Mouse (Mus musculus): ENCODE measurements around the gene Ankrd17. TPM values are rescaled to one million over a fixed set of nuclear protein-coding genes. Genes with fewer than 3 reads are reported as not detected.

The Ankrd17 gene
- total and polyA plus RNA-seq, 3 experiments = 34.6 to 67.3 (median 35.0) TPM

GRCm38 (mm10) chr5:90235217-90235616 lies 131.2 kb downstream of the Ankrd17 start:
- H3K79me2 ChIP-seq (ENCODE audit: control insufficient read depth, insufficient read depth, low read length, poor library complexity) = peaks cover under 1% of the 10 kb centered on the region; the same call in 1 of the 2 replicates
- no peak overlapping the region for H3K4me3 ChIP-seq (ENCODE audit: control insufficient read depth in 1 of 2, insufficient read depth in 1 of 2, low read depth in 2 of 2, low read length in 2 of 2)
- no peak for TF ChIP-seq ZMIZ1 (IDR thresholded peaks at IDR 0.05; ENCODE audit: low read depth, low read length)
- no peak for TF ChIP-seq ZKSCAN1 (IDR thresholded peaks at IDR 0.05; ENCODE audit: low read depth, low read length)
- no peak for TF ChIP-seq POLR2A (IDR thresholded peaks at IDR 0.05; ENCODE audit: control insufficient read depth in 1 of 2, insufficient read depth in 1 of 2, low read depth in 1 of 2, low read length in 2 of 2, poor library complexity in 1 of 2)
- TF ChIP-seq MEF2A (IDR thresholded peaks at IDR 0.05; ENCODE audit: extremely low read depth, insufficient replicate concordance, low read depth, low read length, poor library complexity, severe bottlenecking) = no peak
- TF ChIP-seq GABPA (IDR thresholded peaks at IDR 0.05; ENCODE audit: low read depth, low read length) = no peak
- no peak for TF ChIP-seq GATA1 (IDR thresholded peaks at IDR 0.05; ENCODE audit: low read depth, low read length)
- no peak for TF ChIP-seq TAL1 (IDR thresholded peaks at IDR 0.05; ENCODE audit: low read length)
- TF ChIP-seq NELFE (IDR thresholded peaks at IDR 0.05; ENCODE audit: low read depth, low read length) = no peak
- TF ChIP-seq USF1 (IDR thresholded peaks at IDR 0.05; ENCODE audit: low read depth, low read length) = no peak
- no peak for TF ChIP-seq POLR2AphosphoS2 (IDR thresholded peaks at IDR 0.05; ENCODE audit: low read length)
- no peak for TF ChIP-seq CTCF (IDR thresholded peaks at IDR 0.05 in 2 of 3, conservative IDR thresholded peaks at IDR 0.05 in 1 of 3; ENCODE audit: control insufficient read depth in 1 of 3, insufficient read depth in 1 of 3, low read depth in 2 of 3, low read length in 3 of 3, poor library complexity in 1 of 3, severe bottlenecking in 1 of 3)
- no peak for TF ChIP-seq MYC (IDR thresholded peaks at IDR 0.05; ENCODE audit: low read depth, low read length)
- TF ChIP-seq EP300 (IDR thresholded peaks at IDR 0.05; ENCODE audit: low read depth in 1 of 2, low read length in 2 of 2) = no peak
- TF ChIP-seq SIN3A (IDR thresholded peaks at IDR 0.05; ENCODE audit: low read length) = no peak
- no peak for TF ChIP-seq ZC3H11A (IDR thresholded peaks at IDR 0.05; ENCODE audit: low read depth, low read length)
- TF ChIP-seq MXI1 (IDR thresholded peaks at IDR 0.05; ENCODE audit: low read depth, low read length) = no peak
- TF ChIP-seq ELF1 (IDR thresholded peaks at IDR 0.05; ENCODE audit: low read depth, low read length) = no peak
- TF ChIP-seq TBP (IDR thresholded peaks at IDR 0.05; ENCODE audit: low read depth, low read length) = no peak
- H3K9ac ChIP-seq (ENCODE audit: control insufficient read depth, low read depth, low read length, poor library complexity, severe bottlenecking) = no peak overlapping the region
- H3K27me3 ChIP-seq (ENCODE audit: control insufficient read depth in 1 of 2, insufficient read depth in 2 of 2, low read length in 2 of 2) = no peaks in the 10 kb centered on the region
- no peak overlapping the region for H3K27ac ChIP-seq (ENCODE audit: control insufficient read depth, low read depth, low read length)
- no peaks in the 10 kb centered on the region for H3K4me1 ChIP-seq (ENCODE audit: control insufficient read depth in 1 of 2, insufficient read depth in 2 of 2, low read length in 2 of 2)
- DNase-seq (ENCODE audit: low read depth, low spot score) = no peak
- H3K36me3 ChIP-seq (ENCODE audit: control insufficient read depth in 1 of 2, insufficient read depth in 2 of 2, low read length in 2 of 2) = peaks cover 0 to 45% of the 10 kb centered on the region in 2 experiments; a peak in 2 of 4 replicates
- H3K9me3 ChIP-seq (replicated peaks; ENCODE audit: insufficient read depth, low read length) = no peaks in the 10 kb centered on the region

- DNase-seq (ENCODE audit: low read depth, low spot score) = no peak
- Histone ChIP-seq H3K9me3 (replicated peaks; ENCODE audit: insufficient read depth, low read length) (no peaks in the 10 kb centered on the region), H3K79me2 (ENCODE audit: control insufficient read depth, insufficient read depth, low read length, poor library complexity) (no peaks in the 10 kb centered on the region), H3K4me3 (ENCODE audit: control insufficient read depth in 1 of 2, insufficient read depth in 1 of 2, low read depth in 2 of 2, low read length in 2 of 2) (no peak overlapping the region), H3K27ac (ENCODE audit: control insufficient read depth, low read depth, low read length) (no peak overlapping the region), H3K9ac (ENCODE audit: control insufficient read depth, low read depth, low read length, poor library complexity, severe bottlenecking) (no peak overlapping the region), H3K4me1 (ENCODE audit: control insufficient read depth in 1 of 2, insufficient read depth in 2 of 2, low read length in 2 of 2) (no peaks in the 10 kb centered on the region), H3K27me3 (ENCODE audit: control insufficient read depth in 1 of 2, insufficient read depth in 2 of 2, low read length in 2 of 2) (no peaks in the 10 kb centered on the region), H3K36me3 (ENCODE audit: control insufficient read depth in 1 of 2, insufficient read depth in 2 of 2, low read length in 2 of 2) (peaks cover 0 to 37% of the 10 kb centered on the region in 2 experiments; a peak in 2 of 4 replicates)
- TF ChIP-seq POLR2AphosphoS5 (IDR thresholded peaks at IDR 0.05; ENCODE audit: borderline replicate concordance, low read depth, low read length) = no peak
- no peak for TF ChIP-seq MAX (IDR thresholded peaks at IDR 0.05; ENCODE audit: low read length)
- no peak for TF ChIP-seq CTCF (IDR thresholded peaks at IDR 0.05 in 2 of 3, conservative IDR thresholded peaks at IDR 0.05 in 1 of 3; ENCODE audit: control insufficient read depth in 1 of 3, insufficient read depth in 1 of 3, low read depth in 2 of 3, low read length in 3 of 3, poor library complexity in 1 of 3, severe bottlenecking in 1 of 3)
- TF ChIP-seq GATA1 (IDR thresholded peaks at IDR 0.05; ENCODE audit: low read depth, low read length) = no peak
- TF ChIP-seq POLR2AphosphoS2 (IDR thresholded peaks at IDR 0.05; ENCODE audit: low read length) = no peak
- TF ChIP-seq NRF1 (IDR thresholded peaks at IDR 0.05; ENCODE audit: insufficient read depth, low read depth, low read length, poor library complexity, severe bottlenecking) = no peak
- TF ChIP-seq EP300 (IDR thresholded peaks at IDR 0.05; ENCODE audit: low read depth in 1 of 2, low read length in 2 of 2) = no peak
- TF ChIP-seq ZKSCAN1 (IDR thresholded peaks at IDR 0.05; ENCODE audit: low read depth, low read length) = no peak
- TF ChIP-seq CHD2 (IDR thresholded peaks at IDR 0.05; ENCODE audit: low read length) = no peak
- no peak for TF ChIP-seq RCOR1 (IDR thresholded peaks at IDR 0.05; ENCODE audit: low read depth, low read length)
- no peak for TF ChIP-seq GABPA (IDR thresholded peaks at IDR 0.05; ENCODE audit: low read depth, low read length)
- no peak for TF ChIP-seq MAFK (IDR thresholded peaks at IDR 0.05; ENCODE audit: borderline replicate concordance, low read depth, low read length)
- no peak for TF ChIP-seq MAZ (IDR thresholded peaks at IDR 0.05; ENCODE audit: low read depth, low read length)
- no peak for TF ChIP-seq MXI1 (IDR thresholded peaks at IDR 0.05; ENCODE audit: low read depth, low read length)
- TF ChIP-seq ZC3H11A (IDR thresholded peaks at IDR 0.05; ENCODE audit: low read depth, low read length) = no peak
- no peak for TF ChIP-seq E2F4 (IDR thresholded peaks at IDR 0.05; ENCODE audit: borderline replicate concordance, low read depth, low read length)
Observed at GRCm38 (mm10) chr5:90233305-90233704, 133.1 kb downstream of the Ankrd17 start.

All from MEL (cell line).